Mouse (Mus musculus) lung, embryonic 16.5 days (tissue): ENCODE measurements around the gene Isyna1. TPM values are rescaled to one million over a fixed set of nuclear protein-coding genes. Genes with fewer than 3 reads are reported as not detected.
A peak's percentile ranks its signal among the peaks of the same experiment; 100 is the strongest.

Source experiments
- ATAC-seq: fragments of 200-750 bp; cut with Nextera tagmentation; 2 replicates; pipeline ENCODE4 v1.8.0; 2017; ENCODE audit warnings: low read depth, mild to moderate bottlenecking, moderate library complexity
- H3K27ac ChIP-seq: fragments of 300-500 bp; sonication (generic); 2 replicates; pipeline ENCODE4 v1.5.1; 2014; ENCODE audit warnings: mild to moderate bottlenecking, control low read depth, low read length
- H3K27me3 ChIP-seq: fragments of 300-500 bp; sonication (generic); 2 replicates; pipeline ENCODE4 v1.6.1; 2014; ENCODE audit warnings: low read depth, low read length, mixed read lengths; ENCODE audit not compliant: control insufficient read depth, insufficient read depth
- H3K36me3 ChIP-seq: fragments of 300-500 bp; sonication (generic); 2 replicates; pipeline ENCODE4 v1.6.1; 2014; ENCODE audit warnings: low read length; ENCODE audit not compliant: control insufficient read depth, insufficient read depth
- H3K4me1 ChIP-seq: fragments of 300-500 bp; sonication (generic); replicated peaks from 2 replicates; pipeline ENCODE4 v1.6.1; 2014; ENCODE audit warnings: low read length, mixed read lengths; ENCODE audit not compliant: control insufficient read depth, insufficient read depth
- H3K4me2 ChIP-seq: fragments of 300-500 bp; sonication (generic); 2 replicates; pipeline ENCODE4 v1.6.1; 2014; ENCODE audit warnings: low read depth, low read length, control low read depth
- H3K4me3 ChIP-seq: fragments of 300-500 bp; sonication (generic); 2 replicates; pipeline ENCODE4 v1.5.1; 2014; ENCODE audit warnings: mild to moderate bottlenecking, low read length, control low read depth
- H3K9ac ChIP-seq: fragments of 300-500 bp; sonication (generic); 2 replicates; pipeline ENCODE4 v1.6.1; 2014; ENCODE audit warnings: low read length, control low read depth
- H3K9me3 ChIP-seq: fragments of 300-500 bp; sonication (generic); 2 replicates; pipeline ENCODE4 v1.6.1; 2016; ENCODE audit warnings: low read length; ENCODE audit not compliant: control insufficient read depth
- WGBS: fragments of 180-500 bp; shearing (Covaris S2); extraction: QIAGEN DNeasy Blood & Tissue Kit; methylation state at CpG from one replicate; pipeline ENCODE4 v1.1.7; 2014; 5-methylcytosine and 5-hydroxymethylcytosine counted together
- polyA plus RNA-seq: library from polyadenylated mRNA; unstranded; fragments of >200 nt; fragmentation: Nextera tagmentation; extraction: Ambion mirVana; gene quantifications from 2 replicates; pipeline ENCODE4 v1.2.1, GENCODE M21; 2015

The Isyna1 gene
- polyA plus RNA-seq, 1 experiment from 2014 or later = 121 TPM

DNA sequence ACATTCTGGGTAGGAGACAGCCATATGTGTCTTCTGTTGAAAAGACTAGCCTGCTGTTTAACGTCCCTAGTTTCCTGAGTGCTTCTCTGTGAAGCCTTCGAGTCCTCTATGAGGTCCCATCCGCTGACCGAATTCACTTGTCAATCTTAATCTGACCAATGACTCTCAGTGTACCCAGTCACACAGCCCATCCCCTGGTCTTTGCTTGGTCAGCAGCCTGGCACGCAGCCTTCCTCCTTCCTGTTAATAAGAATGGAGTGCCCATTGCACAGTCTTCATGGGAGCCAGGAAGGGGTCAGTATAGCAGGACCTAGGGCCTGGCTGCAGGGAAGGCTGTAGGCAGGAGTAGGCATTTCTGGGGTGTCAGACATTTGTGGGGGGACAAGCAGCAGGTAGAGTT, 20.3 kb downstream of the Isyna1 start:
- H3K9me3 ChIP-seq = no peaks in the 10 kb centered on the region
- H3K4me3 ChIP-seq = no peak overlapping the region
- H3K27ac ChIP-seq = 0 out of 2 replicates have a peak overlapping the region, but pooled peaks have one; percentile 17
- peaks cover 20% of the 10 kb centered on the region for H3K4me1 ChIP-seq
- no peaks in the 10 kb centered on the region for H3K27me3 ChIP-seq
- WGBS = 56% methylated on average over 5 of the region's 5 CpGs
- H3K9ac ChIP-seq = no peak overlapping the region
- no peak for ATAC-seq
- no peaks in the 10 kb centered on the region for H3K36me3 ChIP-seq
- no peak overlapping the region for H3K4me2 ChIP-seq

DNA sequence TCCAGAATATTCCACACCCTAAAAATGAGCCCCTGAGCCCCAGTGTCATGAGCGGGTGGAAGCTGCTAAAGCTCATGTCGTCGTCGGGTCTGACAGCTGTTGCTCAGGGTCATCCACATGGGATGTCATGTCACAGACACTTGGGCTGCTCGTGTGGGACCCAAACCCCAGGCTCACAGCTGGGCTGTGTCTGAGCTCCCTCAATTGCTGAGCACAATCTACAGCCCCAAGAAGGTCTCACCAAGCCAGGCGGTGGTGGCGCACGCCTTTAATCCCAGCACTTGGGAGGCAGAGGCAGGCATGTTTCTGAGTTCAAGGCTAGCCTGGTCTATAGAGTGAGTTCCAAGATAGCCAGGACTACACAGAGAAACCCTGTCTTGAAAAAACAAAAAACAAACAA, 21.1 kb downstream of the Isyna1 start:
- Histone ChIP-seq H3K4me3 (no peak overlapping the region), H3K9ac (no peak overlapping the region), H3K27me3 (no peaks in the 10 kb centered on the region; the same call in 1 of the 2 replicates), H3K9me3 (no peaks in the 10 kb centered on the region), H3K4me2 (no peak overlapping the region), H3K36me3 (no peaks in the 10 kb centered on the region), H3K4me1 (peaks cover 19% of the 10 kb centered on the region), H3K27ac (no peak overlapping the region)
- no peak for ATAC-seq
- 65% methylated on average over 8 of the region's 8 CpGs for WGBS

DNA sequence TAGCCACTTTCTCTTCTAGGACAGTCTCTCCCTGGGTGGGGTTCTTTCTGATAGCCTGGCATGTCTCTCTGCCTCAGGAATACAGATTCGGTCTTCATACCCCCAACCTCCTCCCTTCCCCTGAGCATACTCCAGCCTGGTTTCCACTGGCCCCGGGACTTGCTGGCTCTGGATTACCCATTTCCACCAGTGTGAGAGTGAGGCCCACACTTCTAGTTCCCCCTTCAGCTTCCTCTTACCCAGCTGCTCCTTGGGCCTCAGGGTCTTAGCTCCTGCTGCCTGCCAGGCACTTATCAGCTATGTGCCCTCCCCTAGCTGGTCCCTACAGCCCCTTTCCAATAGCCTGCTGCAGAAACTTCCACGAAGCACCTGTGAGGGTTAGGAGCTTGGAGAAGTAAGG, 21.7 kb downstream of the Isyna1 start, which contains the start of gene Lrrc25:
Gene Lrrc25 (plus strand): TSS at position 262 of the 400 bp plus-strand sequence.
- ATAC-seq = no peak
- H3K4me2 ChIP-seq = no peak within 1 kb of the TSS
- no peaks in the 10 kb centered on the region; the same call in 1 of the 2 replicates for H3K27me3 ChIP-seq
- no peaks in the 10 kb centered on the region for H3K36me3 ChIP-seq
- H3K9me3 ChIP-seq = no peaks in the 10 kb centered on the region
- peaks cover 13% of the 10 kb centered on the region for H3K4me1 ChIP-seq
- no peak within 1 kb of the TSS for H3K9ac ChIP-seq
- no peak within 1 kb of the TSS for H3K27ac ChIP-seq
- 73% methylated on average over 3 of the region's 3 CpGs for WGBS
- no peak within 1 kb of the TSS for H3K4me3 ChIP-seq

DNA sequence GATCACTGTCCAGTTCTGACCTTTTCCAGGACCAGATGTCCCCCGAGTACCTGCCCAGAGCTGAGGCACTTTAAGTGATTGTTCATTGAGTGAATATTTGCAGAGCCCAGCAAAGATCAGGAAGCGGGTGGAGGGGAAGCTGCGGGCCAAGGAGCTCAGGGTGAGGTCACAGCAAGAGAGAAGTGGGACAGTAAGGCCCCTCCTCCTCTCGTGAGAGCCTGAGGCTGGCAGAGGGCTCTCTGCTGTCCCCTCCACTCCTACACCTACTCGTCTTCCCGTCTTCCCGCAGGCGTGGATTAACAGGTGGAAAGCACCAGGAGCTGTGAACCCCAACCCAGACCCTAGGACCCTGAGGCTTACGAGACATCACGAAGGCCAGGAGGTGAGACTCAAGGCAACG, 22.5 kb downstream of the Isyna1 start:
- WGBS = 32% methylated on average over 11 of the region's 11 CpGs
- Histone ChIP-seq H3K27ac (no peak overlapping the region), H3K4me3 (no peak overlapping the region), H3K4me2 (no peak overlapping the region), H3K4me1 (peaks cover 6% of the 10 kb centered on the region), H3K9ac (no peak overlapping the region), H3K36me3 (no peaks in the 10 kb centered on the region), H3K27me3 (peaks cover 3% of the 10 kb centered on the region; the same call in 1 of the 2 replicates), H3K9me3 (no peaks in the 10 kb centered on the region)
- ATAC-seq = no peak

DNA sequence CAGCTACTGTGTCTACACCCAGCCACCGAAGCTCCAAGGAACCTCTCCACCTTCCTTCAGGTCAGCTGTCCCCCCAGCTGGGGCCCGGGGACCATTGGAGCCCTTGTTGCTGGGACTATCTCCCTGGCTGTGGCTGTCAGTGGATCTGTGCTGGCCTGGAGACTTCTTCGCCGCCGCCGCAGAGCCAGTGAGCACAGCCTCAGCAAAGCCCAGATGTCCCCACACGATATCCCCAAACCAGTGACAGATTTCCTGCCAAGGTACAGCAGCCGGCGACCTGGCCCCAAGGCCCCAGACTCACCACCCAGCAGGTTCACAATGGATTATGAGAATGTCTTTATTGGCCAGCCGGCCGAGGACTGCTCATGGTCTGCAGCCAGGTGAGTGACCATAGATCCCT, 23.8 kb downstream of the Isyna1 start:
- Histone ChIP-seq H3K9ac (peak overlapping the region; percentile 15; the same call in 1 of the 2 replicates), H3K4me2 (no peak overlapping the region), H3K4me3 (no peak overlapping the region), H3K4me1 (peaks cover 4% of the 10 kb centered on the region), H3K9me3 (no peaks in the 10 kb centered on the region), H3K36me3 (no peaks in the 10 kb centered on the region), H3K27me3 (peaks cover 9% of the 10 kb centered on the region; the same call in 1 of the 2 replicates), H3K27ac (no peak overlapping the region)
- 70% methylated on average over 11 of the region's 11 CpGs for WGBS
- no peak for ATAC-seq

DNA sequence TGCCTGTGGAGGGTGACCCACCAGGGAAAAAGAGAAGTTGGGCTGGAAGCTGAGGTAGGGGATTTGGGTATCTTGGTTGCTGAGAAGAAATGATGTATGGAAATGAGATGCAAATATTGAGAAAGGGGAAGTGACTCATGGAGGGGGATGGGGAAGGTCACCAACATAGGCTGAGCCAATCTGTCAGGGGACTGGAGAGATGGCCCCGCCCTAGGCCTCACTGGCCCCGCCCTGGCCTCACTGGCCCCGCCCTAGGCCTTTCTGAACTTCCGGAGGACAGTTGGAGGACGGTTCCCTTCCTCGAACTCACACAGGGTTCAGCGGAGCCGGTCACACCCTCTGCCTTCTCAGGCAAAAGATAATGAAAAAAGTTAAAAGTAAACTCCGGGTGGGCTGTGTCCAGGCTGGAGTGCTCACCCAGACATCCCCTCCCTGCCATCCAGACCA, 24.7 kb downstream of the Isyna1 start:
- H3K4me1 ChIP-seq = peaks cover under 1% of the 10 kb centered on the region
- H3K36me3 ChIP-seq = no peaks in the 10 kb centered on the region
- H3K27ac ChIP-seq = no peak overlapping the region
- H3K27me3 ChIP-seq = peaks cover 9% of the 10 kb centered on the region; the same call in 1 of the 2 replicates
- H3K4me2 ChIP-seq = no peak overlapping the region
- no peak overlapping the region for H3K4me3 ChIP-seq
- WGBS = 29% methylated on average over 9 of the region's 9 CpGs
- no peak overlapping the region for H3K9ac ChIP-seq
- no peaks in the 10 kb centered on the region for H3K9me3 ChIP-seq
- peak; percentile 45; the same call in 1 of the 2 replicates for ATAC-seq

DNA sequence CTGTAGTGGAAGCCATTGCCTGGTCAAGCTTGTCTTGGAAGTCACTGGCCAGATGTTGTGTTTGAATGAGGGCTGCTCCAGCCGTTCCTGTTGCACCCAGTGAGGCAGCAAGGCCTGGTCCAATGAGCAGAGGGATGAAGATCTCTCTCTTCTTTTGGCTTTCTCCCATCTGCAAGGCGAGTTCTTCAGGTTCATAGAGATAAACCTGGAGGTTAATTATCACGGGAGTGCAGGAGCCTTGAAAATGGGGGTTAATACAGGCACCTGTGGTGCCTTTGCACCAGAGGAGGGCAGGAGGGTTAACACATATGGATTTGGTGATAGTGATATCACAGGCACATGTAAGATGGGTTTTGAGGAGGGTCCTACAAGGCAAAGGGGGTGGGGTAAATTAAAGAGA, 28.0 kb downstream of the Isyna1 start:
- Histone ChIP-seq H3K9ac (no peak overlapping the region), H3K9me3 (no peaks in the 10 kb centered on the region), H3K4me2 (no peak overlapping the region), H3K36me3 (no peaks in the 10 kb centered on the region), H3K4me1 (0 out of 2 replicates have a peak, but pooled peaks cover 3% of the 10 kb centered on the region), H3K4me3 (no peak overlapping the region), H3K27me3 (peaks cover 9% of the 10 kb centered on the region; the same call in 1 of the 2 replicates), H3K27ac (no peak overlapping the region)
- 42% methylated on average over 3 of the region's 3 CpGs for WGBS
- no peak for ATAC-seq

DNA sequence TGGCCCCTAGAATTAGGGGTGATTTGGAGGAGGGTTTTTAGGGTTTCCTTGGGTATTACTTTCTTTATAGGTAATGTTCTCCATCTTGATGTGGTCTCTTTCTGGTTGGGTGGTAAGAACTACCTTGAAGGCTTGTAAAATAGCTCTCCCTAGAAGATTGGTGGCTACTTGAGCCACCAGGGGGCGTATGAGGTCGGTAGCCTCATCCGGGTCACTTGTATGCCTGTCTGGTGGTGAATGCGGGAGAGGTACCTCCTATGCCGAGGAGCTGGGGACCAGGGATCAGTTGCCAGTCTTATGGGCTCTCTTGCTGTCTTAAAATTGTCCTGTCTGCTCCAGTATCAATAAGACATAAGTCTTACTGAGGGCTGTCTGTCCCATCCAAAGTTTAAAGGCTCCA, 30.9 kb downstream of the Isyna1 start:
- Histone ChIP-seq H3K4me2 (no peak overlapping the region), H3K36me3 (no peaks in the 10 kb centered on the region), H3K9ac (peak overlapping the region; percentile 24; the same call in 1 of the 2 replicates), H3K4me3 (no peak overlapping the region), H3K27me3 (peaks cover 9% of the 10 kb centered on the region; the same call in 1 of the 2 replicates), H3K4me1 (peaks cover 5% of the 10 kb centered on the region; the same call in 1 of the 2 replicates), H3K9me3 (no peaks in the 10 kb centered on the region), H3K27ac (no peak overlapping the region)
- ATAC-seq = no peak
- WGBS = 13% methylated on average over 5 of the region's 5 CpGs

DNA sequence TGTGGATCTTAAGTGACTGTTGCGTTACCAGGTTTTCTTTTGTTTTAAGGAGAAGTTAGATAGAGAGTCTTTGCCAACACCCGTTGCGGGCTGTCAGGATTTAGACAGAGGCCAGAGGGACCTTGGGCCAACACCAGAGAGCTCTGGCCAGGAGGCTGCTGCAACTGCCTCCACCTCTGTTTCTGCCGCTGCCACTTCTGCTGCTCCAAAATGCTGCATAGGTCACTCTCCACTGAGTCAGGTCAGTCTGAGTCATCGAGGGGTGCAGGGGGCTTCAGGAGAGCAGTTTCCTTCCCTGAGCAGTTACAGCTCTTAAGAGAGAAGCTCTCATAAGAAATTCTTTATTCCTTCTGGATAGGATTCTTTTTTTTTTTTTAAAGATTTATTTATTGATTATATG, 32.9 kb downstream of the Isyna1 start:
- no peak for ATAC-seq
- 84% methylated on average over 5 of the region's 5 CpGs for WGBS
- no peak overlapping the region for H3K4me3 ChIP-seq
- H3K9me3 ChIP-seq = no peaks in the 10 kb centered on the region
- H3K36me3 ChIP-seq = no peaks in the 10 kb centered on the region
- H3K9ac ChIP-seq = no peak overlapping the region
- H3K27ac ChIP-seq = no peak overlapping the region
- peaks cover 19% of the 10 kb centered on the region for H3K4me1 ChIP-seq
- H3K4me2 ChIP-seq = no peak overlapping the region
- H3K27me3 ChIP-seq = peaks cover 6% of the 10 kb centered on the region; the same call in 1 of the 2 replicates
